1 mouse cellular context compared by ENCODE assay signal in genomic region chr11:34805026-34805425, GRCm38 (mm10). TPM values are rescaled to one million over a fixed set of nuclear protein-coding genes. Genes with fewer than 3 reads are reported as not detected.
"Had no signal": no experiment of that assay in that cellular context is flagged by ENCODE, and none has a peak within 500 bp of the region (broad histone marks: within the 10 kb centered on the region; RNA-seq: fewer than 3 reads in every experiment).

No protein-coding gene starts in this region.

RNA-seq across cellular contexts. Expression of gene Dock2, which starts 21.3 kb away (rescaled TPM):
- polyA plus RNA-seq: myocyte had no signal
